Mouse (Mus musculus): ENCODE results near the gene Ano6. TPM values are rescaled to one million over a fixed set of nuclear protein-coding genes. Genes with fewer than 3 reads are reported as not detected.
A peak's percentile ranks its signal among the peaks of the same experiment; 100 is the strongest.

Gene Ano6
- polyA plus RNA-seq (2015; fragmentation: Nextera tagmentation; extraction: Ambion mirVana), result 23.9 and 30.5 TPM in 2 replicates

- Histone ChIP-seq H3K9me3 (ENCODE audit: control insufficient read depth) (no peaks in the 10 kb centered on the region), H3K9ac (ENCODE audit: low read depth, low read length) (peak within 1 kb of the TSS; percentile 76), H3K4me1 (replicated peaks; ENCODE audit: control insufficient read depth, insufficient read depth, low read length) (peaks cover 7% of the 10 kb centered on the region; the same call in 1 of the 2 replicates), H3K36me3 (ENCODE audit: control insufficient read depth, insufficient read depth) (no peaks in the 10 kb centered on the region), H3K4me2 (replicated peaks; ENCODE audit: low read depth) (peak within 1 kb of the TSS; percentile 96), H3K27ac (ENCODE audit: low read depth, low read length) (peak within 1 kb of the TSS; percentile 78), H3K27me3 (replicated peaks; ENCODE audit: control insufficient read depth, insufficient read depth, low read length) (no peaks in the 10 kb centered on the region), H3K4me3 (ENCODE audit: low read depth, low read length) (peak within 1 kb of the TSS; percentile 85)
- peak; percentile 84 for ATAC-seq
- TF ChIP-seq CTCF (IDR thresholded peaks at IDR 0.05; ENCODE audit: low read depth), result peak; percentile 52
- WGBS, result under 1% methylated on average over 51 of the region's 51 CpGs
Measured at GRCm38 (mm10) chr15:95790529-95791071, at the start of gene Ano6. Gene Ano6, plus strand, starts transcription at chr15:95790843.

GRCm38 (mm10) chr15:95742955-95743354, 47.7 kb upstream of the Ano6 start:
- 75% methylated on average over 6 of the region's 6 CpGs for WGBS
- no peak for TF ChIP-seq CTCF (IDR thresholded peaks at IDR 0.05; ENCODE audit: low read depth)
- H3K27me3 ChIP-seq (replicated peaks; ENCODE audit: control insufficient read depth, insufficient read depth, low read length), result no peaks in the 10 kb centered on the region
- no peaks in the 10 kb centered on the region for H3K4me1 ChIP-seq (replicated peaks; ENCODE audit: control insufficient read depth, insufficient read depth, low read length)
- H3K27ac ChIP-seq (ENCODE audit: low read depth, low read length), result no peak overlapping the region
- H3K9ac ChIP-seq (ENCODE audit: low read depth, low read length), result no peak overlapping the region
- no peaks in the 10 kb centered on the region for H3K9me3 ChIP-seq (ENCODE audit: control insufficient read depth)
- peak; percentile 59; the same call in 1 of the 2 replicates for ATAC-seq
- H3K36me3 ChIP-seq (ENCODE audit: control insufficient read depth, insufficient read depth), result no peaks in the 10 kb centered on the region
- no peak overlapping the region for H3K4me2 ChIP-seq (replicated peaks; ENCODE audit: low read depth)
- H3K4me3 ChIP-seq (ENCODE audit: low read depth, low read length), result no peak overlapping the region

- WGBS, result 63% methylated on average over 2 of the region's 2 CpGs
- Histone ChIP-seq H3K4me3 (ENCODE audit: low read depth, low read length) (no peak overlapping the region), H3K27me3 (replicated peaks; ENCODE audit: control insufficient read depth, insufficient read depth, low read length) (no peaks in the 10 kb centered on the region), H3K9ac (ENCODE audit: low read depth, low read length) (no peak overlapping the region), H3K36me3 (ENCODE audit: control insufficient read depth, insufficient read depth) (no peaks in the 10 kb centered on the region), H3K27ac (ENCODE audit: low read depth, low read length) (no peak overlapping the region), H3K4me2 (replicated peaks; ENCODE audit: low read depth) (no peak overlapping the region), H3K9me3 (ENCODE audit: control insufficient read depth) (no peaks in the 10 kb centered on the region), H3K4me1 (replicated peaks; ENCODE audit: control insufficient read depth, insufficient read depth, low read length) (no peaks in the 10 kb centered on the region)
- ATAC-seq, result no peak
- TF ChIP-seq CTCF (IDR thresholded peaks at IDR 0.05; ENCODE audit: low read depth), result no peak
Measured at GRCm38 (mm10) chr15:95743856-95744255, 46.8 kb upstream of the Ano6 start.

GRCm38 (mm10) chr15:95745346-95746106, 45.1 kb upstream of the Ano6 start:
- no peak overlapping the region for H3K4me2 ChIP-seq (replicated peaks; ENCODE audit: low read depth)
- no peak for ATAC-seq
- H3K9ac ChIP-seq (ENCODE audit: low read depth, low read length), result no peak overlapping the region
- 69% methylated on average over 11 of the region's 11 CpGs for WGBS
- no peaks in the 10 kb centered on the region for H3K9me3 ChIP-seq (ENCODE audit: control insufficient read depth)
- H3K36me3 ChIP-seq (ENCODE audit: control insufficient read depth, insufficient read depth), result no peaks in the 10 kb centered on the region
- no peak overlapping the region for H3K27ac ChIP-seq (ENCODE audit: low read depth, low read length)
- no peaks in the 10 kb centered on the region for H3K4me1 ChIP-seq (replicated peaks; ENCODE audit: control insufficient read depth, insufficient read depth, low read length)
- H3K4me3 ChIP-seq (ENCODE audit: low read depth, low read length), result no peak overlapping the region
- no peaks in the 10 kb centered on the region for H3K27me3 ChIP-seq (replicated peaks; ENCODE audit: control insufficient read depth, insufficient read depth, low read length)
- no peak for TF ChIP-seq CTCF (IDR thresholded peaks at IDR 0.05; ENCODE audit: low read depth)

- Histone ChIP-seq H3K4me2 (replicated peaks; ENCODE audit: low read depth) (no peak overlapping the region), H3K4me1 (replicated peaks; ENCODE audit: control insufficient read depth, insufficient read depth, low read length) (no peaks in the 10 kb centered on the region), H3K9me3 (ENCODE audit: control insufficient read depth) (no peaks in the 10 kb centered on the region), H3K9ac (ENCODE audit: low read depth, low read length) (no peak overlapping the region), H3K36me3 (ENCODE audit: control insufficient read depth, insufficient read depth) (no peaks in the 10 kb centered on the region), H3K27me3 (replicated peaks; ENCODE audit: control insufficient read depth, insufficient read depth, low read length) (no peaks in the 10 kb centered on the region), H3K4me3 (ENCODE audit: low read depth, low read length) (no peak overlapping the region), H3K27ac (ENCODE audit: low read depth, low read length) (no peak overlapping the region)
- no peak for ATAC-seq
- no peak for TF ChIP-seq CTCF (IDR thresholded peaks at IDR 0.05; ENCODE audit: low read depth)
- WGBS, result 72% methylated on average over 5 of the region's 5 CpGs
Measured at GRCm38 (mm10) chr15:95746513-95746912, 44.1 kb upstream of the Ano6 start.

GRCm38 (mm10) chr15:95746955-95747931, 43.4 kb upstream of the Ano6 start:
- no peak for ATAC-seq
- WGBS, result 75% methylated on average over 16 of the region's 16 CpGs
- TF ChIP-seq CTCF (IDR thresholded peaks at IDR 0.05; ENCODE audit: low read depth), result no peak
- Histone ChIP-seq H3K36me3 (ENCODE audit: control insufficient read depth, insufficient read depth) (no peaks in the 10 kb centered on the region), H3K4me3 (ENCODE audit: low read depth, low read length) (no peak overlapping the region), H3K9me3 (ENCODE audit: control insufficient read depth) (no peaks in the 10 kb centered on the region), H3K9ac (ENCODE audit: low read depth, low read length) (no peak overlapping the region), H3K27me3 (replicated peaks; ENCODE audit: control insufficient read depth, insufficient read depth, low read length) (no peaks in the 10 kb centered on the region), H3K27ac (ENCODE audit: low read depth, low read length) (no peak overlapping the region), H3K4me2 (replicated peaks; ENCODE audit: low read depth) (no peak overlapping the region), H3K4me1 (replicated peaks; ENCODE audit: control insufficient read depth, insufficient read depth, low read length) (no peaks in the 10 kb centered on the region)

Measured in intestine, postnatal 0 days (tissue).